In the genomic region with DNA sequence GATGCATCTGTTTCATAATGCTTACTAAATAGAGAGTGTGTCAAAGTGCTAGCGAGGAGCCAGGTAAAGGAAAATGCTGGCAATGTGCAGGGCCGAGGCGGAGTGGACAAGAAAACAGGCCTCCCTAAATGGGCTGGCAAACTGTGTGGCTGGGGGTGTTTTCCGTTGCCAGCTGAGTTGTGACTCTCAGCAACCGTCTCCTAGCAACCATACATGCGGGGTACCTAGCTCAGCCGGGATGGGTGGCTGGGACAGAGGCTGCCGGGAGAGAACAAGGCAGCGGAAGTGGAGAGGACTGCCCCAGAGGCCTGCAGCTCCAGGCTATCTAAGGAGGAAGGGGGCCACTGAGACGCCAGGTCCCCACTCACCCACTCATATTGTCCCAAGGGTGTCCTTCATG, we compare ENCODE assay signal across 10 mouse cellular contexts.
A peak's percentile ranks its signal among the peaks of the same experiment; 100 is the strongest.
DNase-seq lines count a peak whose midpoint lies in the region; ATAC-seq and TF ChIP-seq lines count a peak whose summit lies in the region.
"Had no signal": no experiment of that assay in that cellular context is flagged by ENCODE, and none has a peak within 500 bp of the region (broad histone marks: within the 10 kb centered on the region; RNA-seq: fewer than 3 reads in every experiment).

No protein-coding gene starts in this region.

- no peak overlapping the region; the same call in 1 of the 2 replicates for H3K27ac ChIP-seq in embryonic facial prominence, embryonic 10.5 days (replicated peaks)
- no peak overlapping the region for H3K27ac ChIP-seq in hindbrain, embryonic 11.5 days (ENCODE audit: low read depth, low read length)
- no peak overlapping the region for H3K27ac ChIP-seq in heart, adult 2 months

- TF ChIP-seq POLR2A in heart, adult 2 months (IDR thresholded peaks at IDR 0.05; ENCODE audit: insufficient read depth, low read depth, low read length), result no peak

- no peak for TF ChIP-seq EP300 in heart, adult 2 months (IDR thresholded peaks at IDR 0.05; ENCODE audit: insufficient read depth, low read depth, low read length)

- 40% methylated on average over 10 of the region's 10 CpGs for WGBS in embryonic facial prominence, embryonic 10.5 days
- WGBS in hindbrain, embryonic 11.5 days, result 30% methylated on average over 10 of the region's 10 CpGs
- WGBS in heart, adult 2 months, result 48% methylated on average over 10 of the region's 10 CpGs

- no peak overlapping the region for H3K4me3 ChIP-seq in embryonic facial prominence, embryonic 10.5 days
- no peak overlapping the region for H3K4me3 ChIP-seq in hindbrain, embryonic 11.5 days (ENCODE audit: low read depth, low read length)
- no peak overlapping the region for H3K4me3 ChIP-seq in heart, adult 2 months

- TF ChIP-seq CTCF in heart, adult 2 months (IDR thresholded peaks at IDR 0.05), result no peak

- no peak overlapping the region for H3K9ac ChIP-seq in hindbrain, embryonic 11.5 days (ENCODE audit: low read depth, low read length)
- no peak overlapping the region for H3K9ac ChIP-seq in heart, adult 2 months (ENCODE audit: low read depth, low read length)

- H3K36me3 ChIP-seq in embryonic facial prominence, embryonic 10.5 days (replicated peaks), result no peaks in the 10 kb centered on the region
- H3K36me3 ChIP-seq in hindbrain, embryonic 11.5 days (ENCODE audit: control insufficient read depth, insufficient read depth, low read length), result no peaks in the 10 kb centered on the region
- H3K36me3 ChIP-seq in heart, adult 2 months (ENCODE audit: control insufficient read depth, insufficient read depth, low read length), result no peaks in the 10 kb centered on the region

- no peak overlapping the region for H3K4me2 ChIP-seq in hindbrain, embryonic 11.5 days (replicated peaks; ENCODE audit: low read depth, low read length)

- no peaks in the 10 kb centered on the region for H3K79me2 ChIP-seq in heart, adult 2 months (replicated peaks; ENCODE audit: control insufficient read depth, insufficient read depth, low read length)

- H3K4me1 ChIP-seq in embryonic facial prominence, embryonic 10.5 days, result peaks cover 11% of the 10 kb centered on the region
- H3K4me1 ChIP-seq in hindbrain, embryonic 11.5 days (replicated peaks; ENCODE audit: control insufficient read depth, insufficient read depth, low read length), result no peaks in the 10 kb centered on the region
- H3K4me1 ChIP-seq in heart, adult 2 months (ENCODE audit: control insufficient read depth, insufficient read depth, low read length), result no peaks in the 10 kb centered on the region

- no peaks in the 10 kb centered on the region for H3K27me3 ChIP-seq in embryonic facial prominence, embryonic 10.5 days (replicated peaks; ENCODE audit: low read depth, poor library complexity, severe bottlenecking)
- no peaks in the 10 kb centered on the region for H3K27me3 ChIP-seq in hindbrain, embryonic 11.5 days (ENCODE audit: control insufficient read depth, insufficient read depth, low read length)
- H3K27me3 ChIP-seq in heart, adult 2 months (ENCODE audit: control insufficient read depth, insufficient read depth, low read length), result no peaks in the 10 kb centered on the region

- peak; percentile 60 for ATAC-seq in hindbrain, embryonic 11.5 days (ENCODE audit: low FRiP score)

- H3K9me3 ChIP-seq in embryonic facial prominence, embryonic 10.5 days, result no peaks in the 10 kb centered on the region
- no peaks in the 10 kb centered on the region for H3K9me3 ChIP-seq in hindbrain, embryonic 11.5 days (ENCODE audit: control insufficient read depth, low read length)

- peak; percentile 24 for DNase-seq in embryonic facial prominence, embryonic 10.5 days (ENCODE audit: low spot score)
- peak; percentile 63 for DNase-seq in hindbrain, embryonic 11.5 days (ENCODE audit: low spot score)
- peak; percentile 81 to 95 for DNase-seq in left cerebral cortex, postnatal 25 days (ENCODE audit: low spot score in 2 of 2)
- peak; percentile 92 for DNase-seq in right cerebral cortex, adult 18-20 months
- DNase-seq in testis, postnatal 14 days (ENCODE audit: low spot score), result no peak
- no peak for DNase-seq in heart, adult 2 months
- DNase-seq in urinary bladder, adult 2 months (ENCODE audit: low spot score), result no peak
- no peak for DNase-seq in spleen, postnatal 36 days (ENCODE audit: low spot score in 2 of 2)
- DNase-seq: gastrocnemius, postnatal 10 days; kidney, postnatal 36 days had no signal

- intact Hi-C loops in left cerebral cortex, postnatal 25 days (cut with DNase I), result loop anchor here (5.0 kb wide), 1 partner anchor 101 kb away; no protein-coding TSS in a partner anchor
- intact Hi-C loops in heart, adult 2 months (cut with DNase I), result no loop called here

Comparison
In these comparisons a context has a peak if more than half of its experiments do, and no peak if none do; other contexts are left out.
1. DNase-seq: peak in embryonic facial prominence, embryonic 10.5 days (single experiment), hindbrain, embryonic 11.5 days (single experiment), left cerebral cortex, postnatal 25 days (2 of 2) and right cerebral cortex, adult 18-20 months (single experiment); none in testis, postnatal 14 days (single experiment), heart, adult 2 months (0 of 2), urinary bladder, adult 2 months (single experiment) and spleen, postnatal 36 days (0 of 2).